Mouse (Mus musculus) neural tube, embryonic 12.5 days (tissue): Measurements from ENCODE around the gene Olfr646. TPM values are rescaled to one million over a fixed set of nuclear protein-coding genes. Genes with fewer than 3 reads are reported as not detected.

Experiments used
- polyA plus RNA-seq: library from polyadenylated mRNA; unstranded; fragments of >200 nt; fragmentation: Nextera tagmentation; extraction: Ambion mirVana; gene quantifications from 2 replicates; pipeline ENCODE4 v1.2.1, GENCODE M21; 2016

Gene Olfr646
- polyA plus RNA-seq, 1 experiment from 2014 or later: not detected

Other genes starting within 250 kb of the Olfr646 start
- gene Olfr66, start 218.6 kb upstream of the Olfr646 start, polyA plus RNA-seq: not detected in 2 replicates
- not detected in 2 replicates for gene Olfr64, start 210.4 kb upstream of the Olfr646 start, polyA plus RNA-seq
- not detected in 2 replicates for gene Olfr65, start 201.4 kb upstream of the Olfr646 start, polyA plus RNA-seq
- not detected in 2 replicates for gene Olfr631, start 176.0 kb upstream of the Olfr646 start, polyA plus RNA-seq
- gene Olfr632, start 170.5 kb upstream of the Olfr646 start, polyA plus RNA-seq: not detected in 2 replicates
- not detected in 2 replicates for gene Olfr633, start 160.4 kb upstream of the Olfr646 start, polyA plus RNA-seq
- gene Olfr635, start 133.7 kb upstream of the Olfr646 start, polyA plus RNA-seq: not detected in 2 replicates
- gene Olfr638, start 106.1 kb upstream of the Olfr646 start, polyA plus RNA-seq: not detected in 2 replicates
- not detected in 2 replicates for gene Olfr639, start 87.6 kb upstream of the Olfr646 start, polyA plus RNA-seq
- not detected in 2 replicates for gene Olfr640, start 79.3 kb upstream of the Olfr646 start, polyA plus RNA-seq
- not detected in 2 replicates for gene Olfr641, start 69.4 kb upstream of the Olfr646 start, polyA plus RNA-seq
- gene Olfr642, start 52.2 kb upstream of the Olfr646 start, polyA plus RNA-seq: not detected in 2 replicates
- not detected in 2 replicates for gene 4930516K23Rik, start 43.4 kb upstream of the Olfr646 start, polyA plus RNA-seq
- gene Olfr644, start 33.0 kb upstream of the Olfr646 start, polyA plus RNA-seq: not detected in 2 replicates
- not detected in 2 replicates for gene Olfr645, start 19.4 kb upstream of the Olfr646 start, polyA plus RNA-seq
- gene Ubqln5, start 25.0 kb downstream of the Olfr646 start, polyA plus RNA-seq: not detected in 2 replicates
- gene Olfr643, start 32.5 kb downstream of the Olfr646 start, polyA plus RNA-seq: not detected in 2 replicates
- gene Ubqln3, start 38.4 kb downstream of the Olfr646 start, polyA plus RNA-seq: not detected in 2 replicates
- not detected in 2 replicates for gene Ubqlnl, start 45.7 kb downstream of the Olfr646 start, polyA plus RNA-seq
- not detected in 2 replicates for gene Olfm5, start 60.0 kb downstream of the Olfr646 start, polyA plus RNA-seq
- gene Olfr648, start 78.5 kb downstream of the Olfr646 start, polyA plus RNA-seq: 0.43 and 0.56 TPM in 2 replicates
- not detected in 2 replicates for gene Olfr649, start 91.1 kb downstream of the Olfr646 start, polyA plus RNA-seq
- 1.2 TPM in 2 replicates for gene Trim6, start 113.9 kb downstream of the Olfr646 start, polyA plus RNA-seq
- 0.76 and 1.2 TPM in 2 replicates for gene Trim34a, start 139.6 kb downstream of the Olfr646 start, polyA plus RNA-seq
- 0.15 and 0.22 TPM in 2 replicates for gene Trim5, start 183.2 kb downstream of the Olfr646 start, polyA plus RNA-seq
- 2.7 and 2.9 TPM in 2 replicates for gene Trim12a, start 210.6 kb downstream of the Olfr646 start, polyA plus RNA-seq
- gene Trim34b, start 224.6 kb downstream of the Olfr646 start, polyA plus RNA-seq: not detected in 2 replicates
- gene Trim12c, start 248.5 kb downstream of the Olfr646 start, polyA plus RNA-seq: 0.88 and 1.1 TPM in 2 replicates